Mouse (Mus musculus) adrenal gland, postnatal 10 days (tissue): Measurements from ENCODE around the gene Gm10226. TPM values are rescaled to one million over a fixed set of nuclear protein-coding genes. Genes with fewer than 3 reads are reported as not detected.
"Not testable (repeated sequence)": the region's sequence is repeated elsewhere in the genome, so short reads cannot be mapped to it uniquely, and the experiment has no call there.

ENCODE experiments used
- DNase-seq: peaks from one replicate; pipeline ENCODE4 v3.0.0; 2021; ENCODE audit warnings: mixed read lengths
- long read RNA-seq, 2 experiments: library from polyadenylated mRNA; stranded (forward); transcript quantifications; one replicate each; pipeline ENCODE4 v2.0.0; 2021
- total RNA-seq, 2 experiments: library from RNA; stranded (reverse); gene quantifications; 2 replicates each; pipeline ENCODE4 v1.2.3; 2021

The Gm10226 gene
- total RNA-seq, result 1 to 10 TPM; 3.9 to 4.9 TPM
- long read RNA-seq, experiment 1, result 0 reads
- long read RNA-seq, experiment 2, result 0 reads

- no peak for DNase-seq
These were observed at the start of gene Gm10226 for GRCm38 (mm10) chr17:21691560-21691959. Gm10226 (plus strand) TSS chr17:21691860.

GRCm38 (mm10) chr17:21648791-21649190 is 42.9 kb upstream of the Gm10226 start:
- peak; percentile 76 for DNase-seq

- peak; percentile 22 for DNase-seq
These were observed 41.7 kb upstream of the Gm10226 start for GRCm38 (mm10) chr17:21649936-21650335.

GRCm38 (mm10) chr17:21650364-21650907 is 41.2 kb upstream of the Gm10226 start, which contains the start of gene Zfp983:
Zfp983 (plus strand) TSS chr17:21650624.
- DNase-seq, result peak; percentile 82

- not testable (repeated sequence) for DNase-seq
These were observed 12.8 kb upstream of the Gm10226 start for GRCm38 (mm10) chr17:21678826-21679225.

GRCm38 (mm10) chr17:21679273-21680018 is 12.2 kb upstream of the Gm10226 start:
- peak; percentile 89 for DNase-seq

GRCm38 (mm10) chr17:21680019-21680376 is 11.7 kb upstream of the Gm10226 start:
- DNase-seq, result not testable (repeated sequence)

GRCm38 (mm10) chr17:21693342-21693741 is 1.7 kb downstream of the Gm10226 start:
- DNase-seq, result no peak

GRCm38 (mm10) chr17:21696073-21696472 is 4.4 kb downstream of the Gm10226 start:
- DNase-seq, result no peak

GRCm38 (mm10) chr17:21702281-21703240 is 10.9 kb downstream of the Gm10226 start:
- no peak for DNase-seq

- DNase-seq, result no peak
These were observed 11.8 kb downstream of the Gm10226 start for GRCm38 (mm10) chr17:21703414-21703813.

GRCm38 (mm10) chr17:21707343-21707996 is 15.8 kb downstream of the Gm10226 start, which contains the start of gene Zfp760:
Zfp760 (plus strand) TSS chr17:21707741.
- DNase-seq, result peak; percentile 89

GRCm38 (mm10) chr17:21708401-21708800 is 16.7 kb downstream of the Gm10226 start:
- DNase-seq, result no peak

GRCm38 (mm10) chr17:21730495-21730894 is 38.8 kb downstream of the Gm10226 start, which contains the start of gene Zfp229:
Zfp229 (plus strand) TSS chr17:21730795.
- not testable (repeated sequence) for DNase-seq

GRCm38 (mm10) chr17:21733049-21733448 is 41.4 kb downstream of the Gm10226 start:
- DNase-seq, result no peak

- peak; percentile 83 for DNase-seq
These were observed 41.9 kb downstream of the Gm10226 start for GRCm38 (mm10) chr17:21733529-21734031.

Other genes with a start within 250 kb of the Gm10226 start
- gene Zfp51, start 241.5 kb upstream of the Gm10226 start, total RNA-seq, result 1 to 10 TPM; 6.8 to 7.0 TPM
- gene Zfp53, start 202.9 kb upstream of the Gm10226 start, total RNA-seq, result 1 to 10 TPM; 4.1 to 6.3 TPM
- 10 to 100 TPM; 20.0 to 23.6 TPM for gene Zfp52, start 156.3 kb upstream of the Gm10226 start, total RNA-seq
- gene Zfp948, start 124.9 kb upstream of the Gm10226 start, total RNA-seq, result 10 to 100 TPM; 10.3 to 11.4 TPM
- gene Zfp983, start 41.2 kb upstream of the Gm10226 start, total RNA-seq, result 1 to 10 TPM; 5.1 to 5.5 TPM
- 1 to 10 TPM; 4.7 to 8.3 TPM for gene Zfp760, start 15.9 kb downstream of the Gm10226 start, total RNA-seq
- gene Zfp229, start 38.9 kb downstream of the Gm10226 start, total RNA-seq, result 10 to 100 TPM in 1 of 2 experiments, 1 to 10 TPM in 1; 9.7 to 12.6 TPM
- 1 to 10 TPM; 3.7 to 4.8 TPM for gene Zfp820, start 153.9 kb downstream of the Gm10226 start, total RNA-seq
- 1 to 10 TPM; 3.9 to 4.1 TPM for gene Zfp995, start 218.1 kb downstream of the Gm10226 start, total RNA-seq